Mouse (Mus musculus) layer of hippocampus, postnatal 14 days (tissue): Measurements from ENCODE around the gene Gm15056. TPM values are rescaled to one million over a fixed set of nuclear protein-coding genes. Genes with fewer than 3 reads are reported as not detected.

Source experiments
- DNase-seq, 2 experiments: peaks; one replicate each; pipeline ENCODE4 v3.0.0; 2021 to 2022; ENCODE audit warnings: low spot score in 2 of 2, mixed read lengths in 1 of 2
- long read RNA-seq, 2 experiments: library from polyadenylated mRNA; stranded (forward); transcript quantifications; one replicate each; pipeline ENCODE4 v2.0.0; 2021
- total RNA-seq, 2 experiments: library from RNA; stranded (reverse); gene quantifications; 2 replicates each; pipeline ENCODE4 v1.2.3; 2021

The Gm15056 gene
- total RNA-seq = not detected
- long read RNA-seq, experiment 1 = 0 reads
- long read RNA-seq, experiment 2 = 0 reads

DNA sequence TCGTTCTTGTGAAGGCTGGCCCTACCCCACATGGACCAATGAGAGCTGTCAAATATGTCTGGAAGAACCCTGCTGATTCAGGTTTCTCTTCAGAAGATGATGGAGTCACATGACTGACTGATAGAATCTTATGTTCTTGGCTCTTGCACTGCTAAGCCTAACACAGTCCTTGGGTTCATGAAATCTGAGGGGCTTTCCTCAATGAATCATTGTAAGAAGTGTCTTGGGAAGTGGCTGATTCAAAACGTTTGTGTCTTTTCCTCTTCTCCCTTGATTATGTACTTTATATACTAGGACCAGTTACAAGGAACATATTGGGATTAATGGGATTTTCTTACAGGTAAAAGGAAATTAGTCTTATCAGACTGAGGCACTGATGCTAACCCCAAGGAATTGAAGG lies at the start of gene Gm15056:
Gene Gm15056, minus strand, starts transcription at position 101 of the 400 bp plus-strand sequence.
- DNase-seq = no peak

DNA sequence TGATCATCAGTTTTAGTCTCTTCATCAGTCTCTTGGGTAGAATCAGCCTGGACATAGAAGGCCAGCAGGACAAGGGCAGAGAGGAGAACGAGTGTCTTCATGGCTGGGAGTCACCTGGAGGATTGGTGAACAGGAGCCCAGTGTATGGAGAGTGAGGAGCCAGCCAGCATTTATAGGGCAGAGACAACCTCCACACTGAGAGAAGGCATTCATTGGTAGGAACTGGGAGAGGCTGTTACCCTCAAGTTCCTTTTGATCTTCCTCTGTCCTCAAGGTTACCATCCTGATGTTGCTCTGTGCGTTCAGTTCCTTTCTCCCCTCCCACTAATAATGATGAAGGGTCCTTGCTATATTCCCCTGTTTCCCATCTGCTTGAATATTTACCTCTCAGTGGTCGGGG lies 42.2 kb upstream of the Gm15056 start, which contains the start of gene AY761185:
Gene AY761185, minus strand, starts transcription at position 101 of the 400 bp plus-strand sequence.
- DNase-seq = no peak

DNA sequence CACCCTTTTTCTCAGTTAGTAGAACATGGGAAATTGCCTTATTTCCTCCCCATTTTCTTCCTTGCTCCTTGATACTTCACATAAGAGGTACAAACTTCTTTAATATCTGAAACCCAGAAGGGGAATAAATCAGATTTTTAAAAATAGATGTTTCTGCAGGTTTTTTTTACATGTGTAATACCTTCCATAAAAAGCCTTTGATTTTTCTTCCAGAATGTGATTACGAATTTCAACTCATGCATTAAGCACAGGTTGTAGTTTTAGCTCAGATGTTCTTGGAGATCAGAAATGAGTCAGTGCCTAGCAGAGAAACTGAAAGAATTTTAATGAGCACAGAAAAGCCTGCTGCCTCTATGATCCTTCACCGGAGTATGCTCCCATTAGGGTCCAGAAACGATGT lies 19.5 kb upstream of the Gm15056 start, which contains the start of gene Gm6040:
Gene Gm6040, minus strand, starts transcription at position 101 of the 400 bp plus-strand sequence.
- DNase-seq = no peak

DNA sequence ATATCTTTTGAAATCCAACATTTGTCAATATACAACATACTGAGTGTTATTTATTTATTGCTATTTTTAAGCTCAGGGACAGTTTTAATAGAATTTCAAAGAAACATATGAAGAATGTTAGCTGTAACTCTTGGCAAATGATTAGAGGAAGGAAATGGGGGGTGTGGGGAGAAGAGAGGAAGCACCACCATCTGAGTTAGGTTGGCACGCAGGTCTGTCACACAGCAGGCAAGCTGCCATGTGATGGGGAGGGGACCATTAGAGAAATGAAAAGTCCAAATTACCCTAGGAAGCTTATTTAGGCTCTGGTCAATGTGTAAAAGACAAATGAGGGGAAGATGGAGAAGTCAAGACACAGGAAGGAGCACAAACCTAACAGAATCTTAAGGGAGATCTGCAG lies 9.9 kb upstream of the Gm15056 start:
- DNase-seq = no peak

DNA sequence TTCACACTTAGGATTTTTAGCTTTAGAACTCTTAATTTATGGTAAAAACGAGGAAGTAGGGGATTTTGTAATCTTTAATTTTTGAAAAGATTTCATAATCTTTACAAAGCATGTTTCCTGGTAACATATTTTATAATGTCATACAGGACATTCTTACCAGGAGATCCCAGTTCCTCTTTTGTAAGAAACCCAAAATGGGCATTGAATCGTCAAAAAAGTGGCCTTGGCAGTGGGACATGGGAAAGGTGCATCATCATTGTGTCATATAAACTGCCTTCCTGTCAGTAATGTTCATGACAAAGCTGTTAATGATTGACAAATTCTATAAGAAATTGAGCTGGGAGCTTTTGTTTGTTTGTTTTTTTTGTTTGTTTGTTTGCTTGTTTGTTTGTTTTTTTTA lies 5.8 kb upstream of the Gm15056 start:
- DNase-seq = no peak

GRCm38 (mm10) chr8:20907119-20907518 lies 4.7 kb upstream of the Gm15056 start:
- DNase-seq = no peak

DNA sequence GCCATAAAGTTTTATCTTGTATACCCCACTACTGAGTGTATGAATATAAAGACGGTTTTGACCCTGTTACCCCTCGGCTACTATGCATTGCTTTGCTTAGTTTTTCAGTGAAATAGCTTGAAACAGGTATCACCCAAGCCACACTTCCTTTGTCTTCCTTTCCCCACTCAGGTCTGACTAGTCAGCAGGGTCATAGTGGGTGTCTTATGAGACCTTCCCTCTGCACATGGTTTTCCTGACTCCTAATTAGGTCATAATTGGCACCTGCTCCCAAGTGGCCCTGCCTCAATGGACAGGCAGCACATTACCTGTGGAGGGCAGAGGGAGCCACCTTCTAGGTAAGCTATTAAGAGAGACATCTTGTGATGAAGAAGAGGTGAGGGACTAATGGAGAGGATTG lies 10.1 kb downstream of the Gm15056 start, which contains the start of gene Defb33:
Gene Defb33, plus strand, starts transcription at position 301 of the 400 bp plus-strand sequence.
- DNase-seq = no peak

DNA sequence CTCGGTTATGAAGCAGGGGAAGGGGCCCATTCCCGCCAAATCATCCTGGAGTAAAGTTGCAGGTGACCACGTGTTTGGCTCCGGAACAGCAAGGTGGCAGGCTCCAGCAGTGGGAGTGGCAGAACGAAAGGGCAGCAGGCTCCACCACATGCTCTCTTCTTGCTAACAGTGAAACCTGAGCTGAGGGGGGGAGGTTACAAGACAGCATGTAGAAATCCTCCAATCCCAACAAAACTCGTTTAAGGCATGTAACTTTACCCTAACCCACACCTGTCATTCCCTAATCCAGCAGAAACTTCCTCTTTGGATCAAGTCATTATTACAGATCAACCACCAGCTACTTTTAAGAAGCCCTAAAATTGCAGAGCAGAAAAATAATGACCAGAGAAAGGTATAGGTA lies 27.8 kb downstream of the Gm15056 start:
- no peak for DNase-seq

Other genes starting within 250 kb of the Gm15056 start
- gene Defb33, start 10.0 kb downstream of the Gm15056 start, total RNA-seq = not detected
- not detected for gene Gm6040, start 19.4 kb upstream of the Gm15056 start, total RNA-seq
- not detected for gene AY761185, start 42.1 kb upstream of the Gm15056 start, total RNA-seq
- not detected for gene Defa21, start 122.9 kb upstream of the Gm15056 start, total RNA-seq
- not detected for gene Defa23, start 152.4 kb upstream of the Gm15056 start, total RNA-seq
- gene Defa35, start 162.4 kb upstream of the Gm15056 start, total RNA-seq = not detected
- not detected for gene Defa25, start 181.8 kb upstream of the Gm15056 start, total RNA-seq
- not detected for gene Gm14851, start 193.4 kb upstream of the Gm15056 start, total RNA-seq
- gene Defa30, start 232.0 kb upstream of the Gm15056 start, total RNA-seq = not detected